Mouse (Mus musculus): Measurements from ENCODE around the gene Tubgcp6. TPM values are rescaled to one million over a fixed set of nuclear protein-coding genes. Genes with fewer than 3 reads are reported as not detected.
A peak's percentile ranks its signal among the peaks of the same experiment; 100 is the strongest.

Gene Tubgcp6
- polyA plus RNA-seq, 1 experiment, result 21.1 TPM

DNA sequence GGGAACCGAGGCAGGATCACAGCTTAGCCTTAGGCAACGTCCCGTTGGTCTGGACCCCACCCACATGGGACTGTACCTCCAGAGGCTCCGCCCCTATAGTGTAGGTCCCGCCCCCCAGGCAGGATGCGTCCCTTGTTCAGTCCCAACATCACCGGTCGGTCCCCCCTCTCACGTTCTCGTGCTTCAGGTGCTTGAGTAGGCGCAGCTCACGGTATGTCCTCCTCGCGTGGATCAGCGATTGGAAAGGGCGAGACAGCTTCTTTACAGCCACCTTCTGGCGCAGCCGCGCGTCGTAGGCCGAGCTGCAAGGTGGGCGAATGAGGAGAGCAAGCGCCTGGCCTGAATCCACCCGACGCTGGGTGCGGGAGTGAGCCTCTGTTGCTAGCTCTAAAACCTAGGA is 23.6 kb upstream of the Tubgcp6 start:
- Histone ChIP-seq H3K27me3 (ENCODE audit: control insufficient read depth, insufficient read depth, low read length, poor library complexity, severe bottlenecking) (no peaks in the 10 kb centered on the region), H3K9me3 (replicated peaks; ENCODE audit: control insufficient read depth, insufficient read depth, low read length, poor library complexity, severe bottlenecking) (no peaks in the 10 kb centered on the region), H3K4me1 (ENCODE audit: control insufficient read depth, insufficient read depth, low read length) (peaks cover 2% of the 10 kb centered on the region), H3K27ac (ENCODE audit: insufficient read depth, low read length) (no peak overlapping the region), H3K4me3 (ENCODE audit: low read depth, low read length) (peak overlapping the region; percentile 60), H3K36me3 (ENCODE audit: control insufficient read depth, insufficient read depth, low read length, poor library complexity, severe bottlenecking) (no peaks in the 10 kb centered on the region), H3K9ac (ENCODE audit: low read depth, poor library complexity, severe bottlenecking) (peak overlapping the region; percentile 6; the same call in 1 of the 2 replicates)
- TF ChIP-seq EP300 (IDR thresholded peaks at IDR 0.05; ENCODE audit: insufficient read depth, low read depth, low read length) (no peak), CTCF (IDR thresholded peaks at IDR 0.05; ENCODE audit: low read depth, low read length) (no peak), POLR2A (IDR thresholded peaks at IDR 0.05; ENCODE audit: insufficient read depth, low read length) (no peak)

DNA sequence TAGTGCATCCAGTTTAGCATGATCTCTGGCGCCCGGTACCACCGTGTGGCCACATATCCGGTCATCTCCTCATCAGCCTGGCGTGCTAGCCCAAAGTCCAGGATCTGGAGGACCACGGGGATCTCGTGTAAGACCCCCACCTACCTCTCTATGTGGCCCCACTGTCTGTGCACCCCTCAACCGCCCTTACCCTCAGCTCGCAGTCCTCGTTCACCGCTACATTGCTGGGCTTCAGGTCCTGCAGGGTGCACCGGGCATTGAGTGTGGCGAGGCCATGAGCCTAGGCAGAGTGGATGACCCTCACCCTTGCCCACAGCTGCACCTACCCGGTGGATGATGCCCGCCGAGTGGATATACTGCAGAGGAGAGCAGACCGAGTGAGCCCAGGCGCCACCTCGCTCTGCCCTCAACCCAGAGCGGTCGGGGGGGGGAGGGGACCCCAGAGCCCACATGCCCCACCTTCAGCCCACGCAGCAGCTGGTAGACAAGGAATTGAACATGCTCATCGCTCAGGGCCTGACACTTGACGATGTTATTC is 23.0 kb upstream of the Tubgcp6 start:
- Histone ChIP-seq H3K9me3 (replicated peaks; ENCODE audit: control insufficient read depth, insufficient read depth, low read length, poor library complexity, severe bottlenecking) (no peaks in the 10 kb centered on the region), H3K4me3 (ENCODE audit: low read depth, low read length) (peak overlapping the region; percentile 60), H3K9ac (ENCODE audit: low read depth, poor library complexity, severe bottlenecking) (no peak overlapping the region), H3K27ac (ENCODE audit: insufficient read depth, low read length) (no peak overlapping the region), H3K36me3 (ENCODE audit: control insufficient read depth, insufficient read depth, low read length, poor library complexity, severe bottlenecking) (no peaks in the 10 kb centered on the region), H3K27me3 (ENCODE audit: control insufficient read depth, insufficient read depth, low read length, poor library complexity, severe bottlenecking) (no peaks in the 10 kb centered on the region), H3K4me1 (ENCODE audit: control insufficient read depth, insufficient read depth, low read length) (peaks cover 2% of the 10 kb centered on the region)
- no peak for TF ChIP-seq CTCF (IDR thresholded peaks at IDR 0.05; ENCODE audit: low read depth, low read length)
- TF ChIP-seq POLR2A (IDR thresholded peaks at IDR 0.05; ENCODE audit: insufficient read depth, low read length), result no peak
- no peak for TF ChIP-seq EP300 (IDR thresholded peaks at IDR 0.05; ENCODE audit: insufficient read depth, low read depth, low read length)

DNA sequence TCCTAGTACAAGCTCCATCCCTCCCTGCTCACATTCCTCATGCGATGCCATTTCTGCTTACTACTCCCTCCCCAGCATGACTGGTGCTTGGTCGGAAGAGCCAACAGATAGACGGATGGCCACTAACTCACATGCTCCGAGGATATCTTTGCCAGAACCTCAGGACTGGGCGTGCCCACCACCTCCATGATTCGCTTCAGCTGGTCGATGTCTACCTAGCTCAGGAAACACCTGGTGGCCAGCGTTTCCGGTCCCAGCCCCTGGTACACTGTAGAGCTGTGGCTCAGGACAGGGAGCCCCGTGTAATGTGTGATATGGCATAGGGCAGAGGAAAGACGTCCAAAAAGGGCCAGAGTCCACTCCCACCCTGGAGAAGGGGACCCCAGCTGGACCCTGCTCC is 22.1 kb upstream of the Tubgcp6 start:
- TF ChIP-seq EP300 (IDR thresholded peaks at IDR 0.05; ENCODE audit: insufficient read depth, low read depth, low read length) (no peak), CTCF (IDR thresholded peaks at IDR 0.05; ENCODE audit: low read depth, low read length) (no peak), POLR2A (IDR thresholded peaks at IDR 0.05; ENCODE audit: insufficient read depth, low read length) (no peak)
- Histone ChIP-seq H3K9me3 (replicated peaks; ENCODE audit: control insufficient read depth, insufficient read depth, low read length, poor library complexity, severe bottlenecking) (no peaks in the 10 kb centered on the region), H3K36me3 (ENCODE audit: control insufficient read depth, insufficient read depth, low read length, poor library complexity, severe bottlenecking) (no peaks in the 10 kb centered on the region), H3K27ac (ENCODE audit: insufficient read depth, low read length) (no peak overlapping the region), H3K27me3 (ENCODE audit: control insufficient read depth, insufficient read depth, low read length, poor library complexity, severe bottlenecking) (no peaks in the 10 kb centered on the region), H3K4me3 (ENCODE audit: low read depth, low read length) (no peak overlapping the region), H3K4me1 (ENCODE audit: control insufficient read depth, insufficient read depth, low read length) (peaks cover 2% of the 10 kb centered on the region), H3K9ac (ENCODE audit: low read depth, poor library complexity, severe bottlenecking) (no peak overlapping the region)

DNA sequence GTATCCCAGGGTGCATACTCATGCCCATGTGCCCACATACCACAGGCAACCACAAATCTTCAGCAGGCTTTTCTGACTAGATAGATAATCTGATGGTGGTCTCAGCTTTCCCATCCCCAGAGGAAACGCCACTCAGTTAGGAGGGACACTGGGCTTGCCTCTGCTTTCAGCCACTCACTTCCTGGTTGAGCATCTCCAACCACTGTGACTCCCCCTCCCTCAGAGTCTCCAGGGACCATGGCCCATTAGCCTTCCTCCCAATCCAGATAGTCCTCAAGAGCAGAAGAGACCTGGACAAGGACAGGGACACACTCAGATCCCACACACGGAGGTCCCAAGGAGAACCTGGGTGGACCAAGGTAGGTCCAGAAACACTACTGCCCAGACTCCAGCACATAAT is 20.2 kb upstream of the Tubgcp6 start:
- Histone ChIP-seq H3K9ac (ENCODE audit: low read depth, poor library complexity, severe bottlenecking) (no peak overlapping the region), H3K4me3 (ENCODE audit: low read depth, low read length) (no peak overlapping the region), H3K27ac (ENCODE audit: insufficient read depth, low read length) (no peak overlapping the region), H3K36me3 (ENCODE audit: control insufficient read depth, insufficient read depth, low read length, poor library complexity, severe bottlenecking) (no peaks in the 10 kb centered on the region), H3K4me1 (ENCODE audit: control insufficient read depth, insufficient read depth, low read length) (no peaks in the 10 kb centered on the region), H3K9me3 (replicated peaks; ENCODE audit: control insufficient read depth, insufficient read depth, low read length, poor library complexity, severe bottlenecking) (no peaks in the 10 kb centered on the region), H3K27me3 (ENCODE audit: control insufficient read depth, insufficient read depth, low read length, poor library complexity, severe bottlenecking) (no peaks in the 10 kb centered on the region)
- TF ChIP-seq CTCF (IDR thresholded peaks at IDR 0.05; ENCODE audit: low read depth, low read length) (no peak), EP300 (IDR thresholded peaks at IDR 0.05; ENCODE audit: insufficient read depth, low read depth, low read length) (no peak), POLR2A (IDR thresholded peaks at IDR 0.05; ENCODE audit: insufficient read depth, low read length) (no peak)

DNA sequence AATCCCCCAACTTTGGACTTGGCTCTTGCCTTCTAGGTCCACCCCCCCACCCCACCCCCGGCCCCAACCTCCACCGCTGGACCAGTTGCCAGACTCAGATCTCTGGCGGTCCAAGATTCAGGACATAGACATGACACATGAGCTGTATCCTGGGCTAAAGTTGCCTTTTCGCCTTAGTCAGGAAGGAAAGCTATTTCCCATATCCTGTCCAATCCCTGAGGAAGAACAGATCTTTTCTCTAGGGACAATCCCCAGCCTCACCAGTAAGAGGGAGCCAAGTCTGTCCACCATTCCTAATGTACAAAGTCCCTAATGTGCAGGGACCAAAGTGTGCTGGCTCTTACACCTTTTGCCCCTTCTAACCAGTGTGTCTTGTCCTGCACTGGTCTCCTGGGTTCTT is 19.0 kb upstream of the Tubgcp6 start:
- Histone ChIP-seq H3K36me3 (ENCODE audit: control insufficient read depth, insufficient read depth, low read length, poor library complexity, severe bottlenecking) (no peaks in the 10 kb centered on the region), H3K27me3 (ENCODE audit: control insufficient read depth, insufficient read depth, low read length, poor library complexity, severe bottlenecking) (no peaks in the 10 kb centered on the region), H3K4me3 (ENCODE audit: low read depth, low read length) (no peak overlapping the region), H3K4me1 (ENCODE audit: control insufficient read depth, insufficient read depth, low read length) (no peaks in the 10 kb centered on the region), H3K27ac (ENCODE audit: insufficient read depth, low read length) (no peak overlapping the region), H3K9me3 (replicated peaks; ENCODE audit: control insufficient read depth, insufficient read depth, low read length, poor library complexity, severe bottlenecking) (no peaks in the 10 kb centered on the region), H3K9ac (ENCODE audit: low read depth, poor library complexity, severe bottlenecking) (no peak overlapping the region)
- no peak for TF ChIP-seq CTCF (IDR thresholded peaks at IDR 0.05; ENCODE audit: low read depth, low read length)
- no peak for TF ChIP-seq POLR2A (IDR thresholded peaks at IDR 0.05; ENCODE audit: insufficient read depth, low read length)
- no peak for TF ChIP-seq EP300 (IDR thresholded peaks at IDR 0.05; ENCODE audit: insufficient read depth, low read depth, low read length)

DNA sequence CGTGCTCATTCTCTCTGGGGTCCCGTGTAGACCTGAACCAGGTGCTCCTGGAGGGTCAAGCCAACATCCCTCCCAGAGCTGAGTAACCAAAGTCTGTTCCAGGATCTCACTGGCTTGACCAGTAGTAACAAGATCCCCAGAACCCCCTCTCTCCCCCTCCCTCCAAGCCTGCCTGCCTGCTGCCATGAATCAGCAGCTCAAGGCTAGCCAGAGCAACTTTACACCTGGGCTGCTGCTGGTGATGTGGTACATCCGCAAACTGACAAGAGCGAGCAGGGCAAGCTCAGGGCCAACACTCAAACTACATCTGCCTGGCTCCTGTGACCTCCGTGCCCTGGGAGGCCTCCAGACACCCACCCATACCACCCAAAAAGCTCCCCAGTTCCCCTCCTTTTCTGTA is 18.5 kb upstream of the Tubgcp6 start:
- Histone ChIP-seq H3K27me3 (ENCODE audit: control insufficient read depth, insufficient read depth, low read length, poor library complexity, severe bottlenecking) (no peaks in the 10 kb centered on the region), H3K4me1 (ENCODE audit: control insufficient read depth, insufficient read depth, low read length) (no peaks in the 10 kb centered on the region), H3K4me3 (ENCODE audit: low read depth, low read length) (no peak overlapping the region), H3K36me3 (ENCODE audit: control insufficient read depth, insufficient read depth, low read length, poor library complexity, severe bottlenecking) (no peaks in the 10 kb centered on the region), H3K9ac (ENCODE audit: low read depth, poor library complexity, severe bottlenecking) (no peak overlapping the region), H3K27ac (ENCODE audit: insufficient read depth, low read length) (peak overlapping the region; percentile 17; the same call in 1 of the 2 replicates), H3K9me3 (replicated peaks; ENCODE audit: control insufficient read depth, insufficient read depth, low read length, poor library complexity, severe bottlenecking) (no peaks in the 10 kb centered on the region)
- no peak for TF ChIP-seq CTCF (IDR thresholded peaks at IDR 0.05; ENCODE audit: low read depth, low read length)
- no peak for TF ChIP-seq EP300 (IDR thresholded peaks at IDR 0.05; ENCODE audit: insufficient read depth, low read depth, low read length)
- no peak for TF ChIP-seq POLR2A (IDR thresholded peaks at IDR 0.05; ENCODE audit: insufficient read depth, low read length)

All from ES-Bruce4 (cell line).